Mouse (Mus musculus) gastrocnemius, postnatal 25 days (tissue): ENCODE results near the gene Slc25a25. TPM values are rescaled to one million over a fixed set of nuclear protein-coding genes. Genes with fewer than 3 reads are reported as not detected.

Source experiments
- total RNA-seq, 2 experiments: library from RNA; stranded (reverse); gene quantifications; 1 replicate in 1 of 2; 2 replicates in 1 of 2; pipeline ENCODE4 v1.2.3; 2021

The Slc25a25 gene
- total RNA-seq, 2 experiments from 2014 or later = 19.2 to 68.3 TPM

Other genes with a start within 250 kb of the Slc25a25 start
- 10 to 100 TPM; 13.7 to 14.7 TPM for gene Pomt1, start 214.9 kb downstream of the Slc25a25 start, total RNA-seq
- gene Uck1, start 191.3 kb downstream of the Slc25a25 start, total RNA-seq = 10 to 100 TPM; 12.0 to 13.0 TPM
- gene Golga2, start 164.1 kb downstream of the Slc25a25 start, total RNA-seq = 10 to 100 TPM; 53.5 to 57.4 TPM
- 100 to 1,000 TPM; 112 to 120 TPM for gene Swi5, start 163.4 kb downstream of the Slc25a25 start, total RNA-seq
- gene Ciz1, start 99.1 kb downstream of the Slc25a25 start, total RNA-seq = 10 to 100 TPM; 25.1 to 27.7 TPM
- 1 to 10 TPM; 6.0 to 8.7 TPM for gene Dnm1, start 98.1 kb downstream of the Slc25a25 start, total RNA-seq
- gene 1110008P14Rik, start 69.5 kb downstream of the Slc25a25 start, total RNA-seq = 10 to 100 TPM; 35.2 to 39.7 TPM
- gene Lcn2, start 63.2 kb downstream of the Slc25a25 start, total RNA-seq = 1 to 10 TPM; 1.4 to 2.1 TPM
- gene Ptges2, start 55.5 kb downstream of the Slc25a25 start, total RNA-seq = 10 to 100 TPM; 42.2 to 49.3 TPM
- gene Naif1, start 988 bp downstream of the Slc25a25 start, total RNA-seq = 1 to 10 TPM; 1.6 to 2.0 TPM
- gene Fam102a, start 83.9 kb upstream of the Slc25a25 start, total RNA-seq = 1 to 10 TPM; 2.4 to 2.9 TPM
- 10 to 100 TPM; 11.7 to 12.6 TPM for gene Dpm2, start 119.4 kb upstream of the Slc25a25 start, total RNA-seq
- not detected for gene Pip5kl1, start 123.4 kb upstream of the Slc25a25 start, total RNA-seq
- not detected for gene 9430097D07Rik, start 124.2 kb upstream of the Slc25a25 start, total RNA-seq
- gene St6galnac4, start 135.7 kb upstream of the Slc25a25 start, total RNA-seq = 10 to 100 TPM; 24.6 to 29.2 TPM
- 10 to 100 TPM; 37.3 to 42.6 TPM for gene St6galnac6, start 148.3 kb upstream of the Slc25a25 start, total RNA-seq
- 1,000 to 10,000 TPM; 1,680 to 2,125 TPM for gene Ak1, start 170.3 kb upstream of the Slc25a25 start, total RNA-seq
- gene Eng, start 195.2 kb upstream of the Slc25a25 start, total RNA-seq = 10 to 100 TPM; 28.0 to 30.7 TPM